Mouse (Mus musculus): ENCODE data around the gene Prkar1a. TPM values are rescaled to one million over a fixed set of nuclear protein-coding genes. Genes with fewer than 3 reads are reported as not detected.
"Not testable (repeated sequence)": the region's sequence is repeated elsewhere in the genome, so short reads cannot be mapped to it uniquely, and the experiment has no call there.

The Prkar1a gene
- polyA plus RNA-seq, 1 experiment from 2014 or later, result 475 TPM

DNA sequence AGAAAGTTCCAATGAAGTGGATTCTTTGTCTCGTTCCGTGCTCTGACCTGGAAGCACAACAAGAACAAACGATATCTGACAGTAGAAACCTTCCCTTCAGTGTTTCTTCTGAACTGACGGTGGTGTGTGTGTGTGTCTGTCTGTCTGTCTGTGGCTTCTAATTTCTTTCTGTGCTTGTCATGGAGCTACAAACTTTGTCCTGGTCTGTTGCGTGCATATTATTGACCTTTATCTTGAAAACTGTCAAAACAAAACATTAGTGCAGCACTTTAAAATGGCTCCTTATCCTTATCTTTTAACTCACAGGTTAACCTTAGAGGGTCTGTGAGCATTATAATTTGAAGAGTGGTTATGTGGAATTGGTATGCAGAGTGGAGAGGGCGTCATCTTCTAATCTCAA, 3.3 kb downstream of the Prkar1a start:
- Histone ChIP-seq H3K9ac (ENCODE audit: low read depth, low read length) (peak overlapping the region; percentile 92), H3K27ac (ENCODE audit: low read depth, low read length) (no peak overlapping the region), H3K27me3 (replicated peaks; ENCODE audit: control insufficient read depth, insufficient read depth, low read length) (no peaks in the 10 kb centered on the region), H3K4me1 (ENCODE audit: control insufficient read depth, insufficient read depth, low read depth, low read length) (peaks cover 37% of the 10 kb centered on the region), H3K4me3 (ENCODE audit: low read length) (peak overlapping the region; percentile 87), H3K36me3 (ENCODE audit: control insufficient read depth, insufficient read depth, low read length) (peaks cover 8% of the 10 kb centered on the region), H3K9me3 (ENCODE audit: control insufficient read depth, low read length) (no peaks in the 10 kb centered on the region), H3K4me2 (ENCODE audit: low read length) (peak overlapping the region; percentile 92)
- ATAC-seq, result no peak
- WGBS, result 46% methylated on average over 6 of the region's 6 CpGs

DNA sequence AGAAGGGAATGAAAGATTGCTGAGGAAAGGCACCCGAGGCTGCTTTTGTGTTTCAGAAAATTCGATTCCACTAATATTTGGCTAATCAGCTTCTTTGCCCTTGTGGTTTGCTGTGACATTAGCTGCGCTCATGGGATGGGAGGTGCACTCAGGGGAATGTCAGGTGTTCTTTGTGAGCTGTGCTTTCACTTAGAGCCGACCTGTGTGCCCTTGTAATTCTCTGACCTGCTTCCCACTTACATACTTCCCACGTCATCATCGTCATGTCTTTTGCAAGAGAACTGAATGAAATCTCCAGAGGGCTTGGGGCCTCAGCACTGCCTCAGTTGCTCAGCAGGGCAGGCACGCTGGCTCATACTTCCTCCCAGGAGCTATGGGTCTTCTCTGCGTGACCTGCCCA, 4.0 kb downstream of the Prkar1a start:
- Histone ChIP-seq H3K9ac (ENCODE audit: low read depth, low read length) (no peak overlapping the region), H3K9me3 (ENCODE audit: control insufficient read depth, low read length) (no peaks in the 10 kb centered on the region), H3K4me2 (ENCODE audit: low read length) (peak overlapping the region; percentile 92), H3K27ac (ENCODE audit: low read depth, low read length) (no peak overlapping the region), H3K27me3 (replicated peaks; ENCODE audit: control insufficient read depth, insufficient read depth, low read length) (no peaks in the 10 kb centered on the region), H3K4me3 (ENCODE audit: low read length) (no peak overlapping the region), H3K36me3 (ENCODE audit: control insufficient read depth, insufficient read depth, low read length) (peaks cover 8% of the 10 kb centered on the region), H3K4me1 (ENCODE audit: control insufficient read depth, insufficient read depth, low read depth, low read length) (peaks cover 34% of the 10 kb centered on the region)
- WGBS, result 62% methylated on average over 8 of the region's 8 CpGs
- no peak for ATAC-seq

DNA sequence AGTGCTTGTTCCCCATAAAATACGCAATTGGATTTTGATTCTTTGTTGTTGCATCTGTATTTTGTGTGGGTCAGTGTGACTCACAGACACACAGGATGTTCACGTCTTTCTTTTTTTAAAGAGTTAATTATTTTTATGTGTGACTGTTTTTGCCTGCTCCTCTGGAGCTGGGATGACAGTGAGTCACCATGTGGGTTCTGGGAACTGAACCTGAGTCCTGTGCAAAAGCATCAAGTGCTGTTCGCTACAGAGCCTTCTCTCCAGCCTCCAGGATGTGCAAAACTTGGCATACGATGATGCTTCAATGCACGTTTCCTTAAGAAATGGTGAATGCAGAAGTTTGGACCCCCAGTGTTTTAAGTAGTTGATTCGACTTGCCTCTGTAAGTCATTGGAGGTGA, 5.4 kb downstream of the Prkar1a start:
- no peak overlapping the region for H3K27ac ChIP-seq (ENCODE audit: low read depth, low read length)
- H3K4me2 ChIP-seq (ENCODE audit: low read length), result no peak overlapping the region
- no peak overlapping the region for H3K9ac ChIP-seq (ENCODE audit: low read depth, low read length)
- 85% methylated on average over 6 of the region's 6 CpGs for WGBS
- ATAC-seq, result no peak
- peaks cover 20% of the 10 kb centered on the region for H3K4me1 ChIP-seq (ENCODE audit: control insufficient read depth, insufficient read depth, low read depth, low read length)
- peaks cover 8% of the 10 kb centered on the region for H3K36me3 ChIP-seq (ENCODE audit: control insufficient read depth, insufficient read depth, low read length)
- H3K9me3 ChIP-seq (ENCODE audit: control insufficient read depth, low read length), result no peaks in the 10 kb centered on the region
- H3K4me3 ChIP-seq (ENCODE audit: low read length), result no peak overlapping the region
- no peaks in the 10 kb centered on the region for H3K27me3 ChIP-seq (replicated peaks; ENCODE audit: control insufficient read depth, insufficient read depth, low read length)

DNA sequence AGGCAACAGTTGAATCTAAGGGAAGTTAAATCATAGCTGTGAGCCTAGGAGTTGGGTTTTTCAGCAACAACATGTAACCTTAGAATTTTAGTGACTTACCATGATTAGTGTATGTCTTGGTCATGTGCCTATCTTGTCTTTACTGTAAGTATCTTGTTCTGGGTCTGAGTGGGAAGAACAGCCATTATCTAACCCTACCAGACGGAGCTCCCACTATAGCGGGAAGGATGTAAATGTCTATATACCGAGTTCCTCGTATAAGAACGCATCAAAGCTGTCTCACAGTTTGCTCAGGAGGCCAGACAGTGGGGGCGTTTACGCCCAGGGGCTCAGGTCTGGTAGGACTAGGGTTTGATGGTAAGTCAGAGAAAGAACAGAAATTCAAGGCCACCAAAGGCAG, 7.0 kb downstream of the Prkar1a start:
- H3K27ac ChIP-seq (ENCODE audit: low read depth, low read length), result no peak overlapping the region
- peaks cover 18% of the 10 kb centered on the region for H3K36me3 ChIP-seq (ENCODE audit: control insufficient read depth, insufficient read depth, low read length)
- H3K27me3 ChIP-seq (replicated peaks; ENCODE audit: control insufficient read depth, insufficient read depth, low read length), result no peaks in the 10 kb centered on the region
- H3K9ac ChIP-seq (ENCODE audit: low read depth, low read length), result no peak overlapping the region
- H3K4me3 ChIP-seq (ENCODE audit: low read length), result no peak overlapping the region
- no peak overlapping the region for H3K4me2 ChIP-seq (ENCODE audit: low read length)
- WGBS, result 89% methylated on average over 7 of the region's 7 CpGs
- peaks cover 20% of the 10 kb centered on the region for H3K4me1 ChIP-seq (ENCODE audit: control insufficient read depth, insufficient read depth, low read depth, low read length)
- H3K9me3 ChIP-seq (ENCODE audit: control insufficient read depth, low read length), result no peaks in the 10 kb centered on the region
- no peak for ATAC-seq

DNA sequence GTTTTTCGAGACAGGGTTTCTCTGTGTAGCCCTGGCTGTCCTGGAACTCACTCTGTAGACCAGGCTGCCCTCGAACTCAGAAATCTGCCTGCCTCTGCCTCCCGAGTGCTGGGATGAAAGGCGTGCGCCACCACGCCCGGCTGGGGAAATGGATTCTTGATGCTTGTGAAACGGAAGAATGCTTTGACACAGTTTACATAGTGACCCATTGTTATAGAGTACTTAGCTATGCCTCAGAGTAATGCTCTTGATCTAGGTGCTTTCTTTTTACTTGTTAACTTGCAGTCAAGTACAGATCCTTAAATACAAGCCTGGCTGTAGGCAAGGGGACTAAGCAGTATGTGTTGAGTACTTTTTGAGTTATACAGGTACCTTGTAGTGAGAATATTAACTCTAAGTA, 11.3 kb downstream of the Prkar1a start:
- not testable (repeated sequence) for H3K9ac ChIP-seq (ENCODE audit: low read depth, low read length); H3K4me3 ChIP-seq (ENCODE audit: low read length); H3K27ac ChIP-seq (ENCODE audit: low read depth, low read length); H3K9me3 ChIP-seq (ENCODE audit: control insufficient read depth, low read length); H3K4me1 ChIP-seq (ENCODE audit: control insufficient read depth, insufficient read depth, low read depth, low read length); H3K4me2 ChIP-seq (ENCODE audit: low read length); H3K27me3 ChIP-seq (replicated peaks; ENCODE audit: control insufficient read depth, insufficient read depth, low read length); ATAC-seq
- WGBS, result 91% methylated on average over 8 of the region's 8 CpGs
- peaks cover 47% of the 10 kb centered on the region for H3K36me3 ChIP-seq (ENCODE audit: control insufficient read depth, insufficient read depth, low read length)

DNA sequence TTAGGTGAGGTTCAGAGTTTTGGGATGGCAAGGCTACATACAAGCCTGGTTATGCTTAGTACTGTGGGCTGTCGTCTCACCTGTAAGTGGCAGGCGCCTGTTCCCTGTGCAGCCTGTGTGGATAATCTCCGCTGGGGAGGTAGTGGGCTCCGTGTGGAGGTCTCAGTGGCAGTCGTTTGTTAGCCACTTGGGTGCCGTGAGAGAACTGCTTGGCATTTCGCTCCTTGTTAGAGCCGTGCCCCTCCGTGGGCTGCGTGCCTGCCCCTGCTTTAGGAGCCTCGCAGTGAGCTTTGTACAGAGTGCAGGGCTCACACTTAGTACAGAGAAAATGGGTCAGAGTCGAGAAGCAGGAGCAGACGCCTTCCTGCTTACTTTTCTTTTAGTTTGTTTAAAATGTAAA, 15.1 kb downstream of the Prkar1a start:
- Histone ChIP-seq H3K4me3 (ENCODE audit: low read length) (no peak overlapping the region), H3K27ac (ENCODE audit: low read depth, low read length) (no peak overlapping the region), H3K4me2 (ENCODE audit: low read length) (no peak overlapping the region), H3K9ac (ENCODE audit: low read depth, low read length) (no peak overlapping the region), H3K27me3 (replicated peaks; ENCODE audit: control insufficient read depth, insufficient read depth, low read length) (no peaks in the 10 kb centered on the region), H3K9me3 (ENCODE audit: control insufficient read depth, low read length) (no peaks in the 10 kb centered on the region), H3K4me1 (ENCODE audit: control insufficient read depth, insufficient read depth, low read depth, low read length) (no peaks in the 10 kb centered on the region), H3K36me3 (ENCODE audit: control insufficient read depth, insufficient read depth, low read length) (peaks cover 69% of the 10 kb centered on the region)
- ATAC-seq, result no peak
- 89% methylated on average over 13 of the region's 13 CpGs for WGBS

DNA sequence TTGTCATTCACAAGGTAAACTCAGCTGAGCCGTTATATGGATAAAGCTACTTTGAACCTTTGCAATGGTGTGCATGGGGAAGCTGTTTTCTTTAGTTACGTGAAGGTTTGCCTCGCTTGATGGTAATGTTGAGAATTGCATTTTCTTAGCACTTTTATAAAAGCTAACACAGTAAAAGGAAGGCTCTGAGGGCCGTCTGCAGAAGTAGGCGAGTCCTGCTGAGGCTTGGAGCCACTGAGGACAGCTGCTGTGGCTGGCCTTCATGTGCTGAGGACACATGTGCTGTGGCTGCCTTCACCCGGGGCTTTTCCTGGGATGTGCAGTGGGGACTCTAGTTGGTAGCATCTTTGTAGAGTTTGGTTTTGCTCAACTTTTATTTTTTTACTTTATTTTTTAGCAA, 16.2 kb downstream of the Prkar1a start:
- WGBS, result 83% methylated on average over 6 of the region's 6 CpGs
- H3K4me1 ChIP-seq (ENCODE audit: control insufficient read depth, insufficient read depth, low read depth, low read length), result no peaks in the 10 kb centered on the region
- no peaks in the 10 kb centered on the region for H3K27me3 ChIP-seq (replicated peaks; ENCODE audit: control insufficient read depth, insufficient read depth, low read length)
- H3K9ac ChIP-seq (ENCODE audit: low read depth, low read length), result no peak overlapping the region
- no peak overlapping the region for H3K4me2 ChIP-seq (ENCODE audit: low read length)
- no peak overlapping the region for H3K4me3 ChIP-seq (ENCODE audit: low read length)
- H3K9me3 ChIP-seq (ENCODE audit: control insufficient read depth, low read length), result no peaks in the 10 kb centered on the region
- ATAC-seq, result no peak
- H3K27ac ChIP-seq (ENCODE audit: low read depth, low read length), result no peak overlapping the region
- peaks cover 65% of the 10 kb centered on the region for H3K36me3 ChIP-seq (ENCODE audit: control insufficient read depth, insufficient read depth, low read length)

DNA sequence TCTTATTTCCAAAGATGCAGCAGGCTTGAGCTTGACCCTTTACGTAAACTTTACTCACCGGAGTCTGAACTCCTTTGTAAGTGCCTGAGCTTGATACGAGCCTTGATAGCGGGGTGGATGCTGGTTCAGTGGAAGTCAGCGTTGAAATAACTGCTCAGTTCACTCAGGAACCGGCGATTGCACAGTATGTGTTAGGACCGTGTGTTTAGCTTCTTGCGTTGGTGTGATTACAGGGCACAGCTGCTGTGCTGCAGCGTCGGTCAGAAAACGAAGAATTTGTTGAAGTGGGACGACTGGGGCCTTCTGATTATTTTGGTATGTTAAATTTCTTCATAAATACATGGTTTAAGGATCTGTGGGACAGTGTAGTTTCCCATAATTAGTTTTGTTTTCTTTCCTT, 17.2 kb downstream of the Prkar1a start:
- H3K4me1 ChIP-seq (ENCODE audit: control insufficient read depth, insufficient read depth, low read depth, low read length), result peaks cover 3% of the 10 kb centered on the region; the same call in 1 of the 2 replicates
- no peaks in the 10 kb centered on the region for H3K27me3 ChIP-seq (replicated peaks; ENCODE audit: control insufficient read depth, insufficient read depth, low read length)
- peaks cover 59% of the 10 kb centered on the region for H3K36me3 ChIP-seq (ENCODE audit: control insufficient read depth, insufficient read depth, low read length)
- H3K4me3 ChIP-seq (ENCODE audit: low read length), result no peak overlapping the region
- H3K4me2 ChIP-seq (ENCODE audit: low read length), result no peak overlapping the region
- H3K9ac ChIP-seq (ENCODE audit: low read depth, low read length), result no peak overlapping the region
- 93% methylated on average over 13 of the region's 13 CpGs for WGBS
- ATAC-seq, result no peak
- no peak overlapping the region for H3K27ac ChIP-seq (ENCODE audit: low read depth, low read length)
- no peaks in the 10 kb centered on the region for H3K9me3 ChIP-seq (ENCODE audit: control insufficient read depth, low read length)

DNA sequence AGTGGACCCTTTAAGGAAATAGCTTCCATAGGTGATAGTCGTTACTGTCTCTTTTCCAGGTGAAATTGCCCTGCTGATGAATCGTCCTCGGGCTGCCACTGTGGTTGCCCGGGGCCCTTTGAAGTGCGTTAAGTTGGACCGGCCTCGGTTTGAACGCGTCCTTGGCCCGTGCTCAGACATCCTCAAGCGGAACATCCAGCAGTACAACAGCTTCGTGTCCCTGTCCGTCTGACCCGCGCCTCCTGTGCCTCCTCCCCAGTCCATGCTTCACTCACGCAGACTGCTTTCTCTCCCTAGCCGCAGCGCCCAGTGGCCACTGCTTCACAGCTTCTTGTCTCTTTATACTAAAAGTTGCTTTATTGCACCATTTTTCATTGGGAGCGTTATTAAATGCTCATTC, 18.2 kb downstream of the Prkar1a start:
- Histone ChIP-seq H3K9ac (ENCODE audit: low read depth, low read length) (no peak overlapping the region), H3K4me2 (ENCODE audit: low read length) (no peak overlapping the region), H3K27me3 (replicated peaks; ENCODE audit: control insufficient read depth, insufficient read depth, low read length) (no peaks in the 10 kb centered on the region), H3K27ac (ENCODE audit: low read depth, low read length) (no peak overlapping the region), H3K9me3 (ENCODE audit: control insufficient read depth, low read length) (no peaks in the 10 kb centered on the region), H3K4me1 (ENCODE audit: control insufficient read depth, insufficient read depth, low read depth, low read length) (peaks cover 3% of the 10 kb centered on the region; the same call in 1 of the 2 replicates), H3K36me3 (ENCODE audit: control insufficient read depth, insufficient read depth, low read length) (peaks cover 52% of the 10 kb centered on the region), H3K4me3 (ENCODE audit: low read length) (no peak overlapping the region)
- no peak for ATAC-seq
- WGBS, result 93% methylated on average over 19 of the region's 19 CpGs

DNA sequence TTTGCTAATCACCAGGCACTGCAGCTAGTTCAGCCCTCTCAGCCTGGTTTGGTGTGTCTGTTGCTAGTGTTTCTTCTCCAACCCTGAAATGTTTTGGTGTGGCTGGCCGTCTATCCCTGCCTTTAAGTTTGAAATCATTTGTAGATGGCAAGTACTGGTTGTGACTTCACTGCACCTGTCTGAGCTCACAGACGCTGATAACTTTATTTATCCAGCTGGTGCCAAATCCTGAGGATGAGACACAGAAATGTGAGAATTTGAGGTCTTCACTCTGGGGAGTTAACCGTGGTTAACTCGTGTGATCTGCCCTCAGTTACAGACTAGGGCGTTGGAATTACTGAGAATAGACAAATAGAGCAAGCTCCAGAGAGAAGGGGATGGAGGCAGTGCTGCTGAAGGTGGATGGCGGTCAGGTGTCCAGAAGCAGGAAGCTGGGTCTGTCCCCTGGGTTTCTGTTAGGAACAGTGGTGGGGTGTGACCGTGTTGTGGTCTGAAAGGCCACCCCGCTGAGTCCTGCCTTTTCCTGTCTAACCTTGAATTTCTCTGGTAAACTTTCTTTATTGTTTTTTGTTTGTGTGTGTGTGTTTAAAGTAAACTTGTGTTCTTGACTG, 19.0 kb downstream of the Prkar1a start:
- Histone ChIP-seq H3K27ac (ENCODE audit: low read depth, low read length) (no peak overlapping the region), H3K27me3 (replicated peaks; ENCODE audit: control insufficient read depth, insufficient read depth, low read length) (no peaks in the 10 kb centered on the region), H3K4me2 (ENCODE audit: low read length) (no peak overlapping the region), H3K9ac (ENCODE audit: low read depth, low read length) (no peak overlapping the region), H3K36me3 (ENCODE audit: control insufficient read depth, insufficient read depth, low read length) (peaks cover 47% of the 10 kb centered on the region), H3K9me3 (ENCODE audit: control insufficient read depth, low read length) (no peaks in the 10 kb centered on the region), H3K4me1 (ENCODE audit: control insufficient read depth, insufficient read depth, low read depth, low read length) (peaks cover 3% of the 10 kb centered on the region; the same call in 1 of the 2 replicates), H3K4me3 (ENCODE audit: low read length) (no peak overlapping the region)
- 86% methylated on average over 8 of the region's 8 CpGs for WGBS
- no peak for ATAC-seq
